Mouse (Mus musculus) hindbrain, embryonic 14.5 days (tissue): ENCODE measurements around the gene Slc12a6. TPM values are rescaled to one million over a fixed set of nuclear protein-coding genes. Genes with fewer than 3 reads are reported as not detected.

Experiments used
- ATAC-seq: fragments of 200-750 bp; cut with Nextera tagmentation; 2 replicates; pipeline ENCODE4 v1.8.0; 2017; ENCODE audit warnings: moderate number of reproducible peaks, mild to moderate bottlenecking, moderate TSS enrichment, moderate library complexity; ENCODE audit not compliant: low FRiP score
- DNase-seq: peaks from one replicate; pipeline ENCODE4 v3.0.0-alpha.2; 2015; ENCODE audit warnings: low spot score
- H3K27ac ChIP-seq: fragments of 300-500 bp; sonication (generic); 2 replicates; pipeline ENCODE4 v1.5.1; 2014; ENCODE audit warnings: mild to moderate bottlenecking, moderate library complexity
- H3K27me3 ChIP-seq: fragments of 300-500 bp; sonication (generic); 2 replicates; pipeline ENCODE4 v1.6.1; 2014; ENCODE audit warnings: mild to moderate bottlenecking, low read length, mixed read lengths; ENCODE audit not compliant: control insufficient read depth, insufficient read depth
- H3K36me3 ChIP-seq: fragments of 300-500 bp; sonication (generic); replicated peaks from 2 replicates; pipeline ENCODE4 v1.6.1; 2014; ENCODE audit not compliant: control insufficient read depth, insufficient read depth
- H3K4me1 ChIP-seq: fragments of 300-500 bp; sonication (generic); replicated peaks from 2 replicates; pipeline ENCODE4 v1.6.1; 2014; ENCODE audit warnings: antibody characterized with exemption, low read length, mixed read lengths; ENCODE audit not compliant: control insufficient read depth, insufficient read depth
- H3K4me2 ChIP-seq: fragments of 300-500 bp; sonication (generic); replicated peaks from 2 replicates; pipeline ENCODE4 v1.6.1; 2014; ENCODE audit warnings: mild to moderate bottlenecking, moderate library complexity
- H3K4me3 ChIP-seq: fragments of 300-500 bp; sonication (generic); replicated peaks from 2 replicates; pipeline ENCODE4 v1.5.1; 2014; ENCODE audit warnings: mild to moderate bottlenecking, low read length
- H3K9ac ChIP-seq: fragments of 300-500 bp; sonication (generic); 2 replicates; pipeline ENCODE4 v1.6.1; 2014
- H3K9me3 ChIP-seq: fragments of 300-500 bp; sonication (generic); 2 replicates; pipeline ENCODE4 v1.6.1; 2016; ENCODE audit warnings: low read length; ENCODE audit not compliant: control insufficient read depth
- WGBS: fragments of 180-500 bp; shearing (Covaris S2); extraction: QIAGEN DNeasy Blood & Tissue Kit; methylation state at CpG from one replicate; pipeline ENCODE4 v1.1.7; 2014; 5-methylcytosine and 5-hydroxymethylcytosine counted together
- polyA plus RNA-seq: library from polyadenylated mRNA; unstranded; fragments of >200 nt; fragmentation: Nextera tagmentation; extraction: Ambion mirVana; gene quantifications from 2 replicates; pipeline ENCODE4 v1.2.1, GENCODE M21; 2014

Gene Slc12a6
- polyA plus RNA-seq, 1 experiment from 2014 or later = 25.7 TPM

- WGBS = 88% methylated on average over 2 of the region's 2 CpGs
- no peak for ATAC-seq
These were observed 27.2 kb downstream of the Slc12a6 start for GRCm38 (mm10) chr2:112292823-112293222.

GRCm38 (mm10) chr2:112296211-112296610 lies 30.6 kb downstream of the Slc12a6 start:
- no peak overlapping the region for H3K4me2 ChIP-seq
- ATAC-seq = no peak
- 0 out of 2 replicates have a peak, but pooled peaks cover 4% of the 10 kb centered on the region for H3K4me1 ChIP-seq
- WGBS = 68% methylated on average over 3 of the region's 3 CpGs
- H3K9me3 ChIP-seq = no peaks in the 10 kb centered on the region
- H3K27me3 ChIP-seq = no peaks in the 10 kb centered on the region
- no peak for DNase-seq
- no peak overlapping the region for H3K4me3 ChIP-seq
- H3K36me3 ChIP-seq = no peaks in the 10 kb centered on the region
- H3K9ac ChIP-seq = no peak overlapping the region
- H3K27ac ChIP-seq = no peak overlapping the region; the same call in 1 of the 2 replicates

More at GRCm38 (mm10) chr2:112292823-112293222, 27.2 kb downstream of the Slc12a6 start:
- Histone ChIP-seq H3K4me3 (no peak overlapping the region), H3K4me1 (0 out of 2 replicates have a peak, but pooled peaks cover 4% of the 10 kb centered on the region), H3K9me3 (no peaks in the 10 kb centered on the region), H3K36me3 (no peaks in the 10 kb centered on the region), H3K27me3 (no peaks in the 10 kb centered on the region), H3K9ac (no peak overlapping the region), H3K4me2 (no peak overlapping the region), H3K27ac (no peak overlapping the region)
- DNase-seq = no peak

GRCm38 (mm10) chr2:112298221-112298620 lies 32.6 kb downstream of the Slc12a6 start:
- no peaks in the 10 kb centered on the region for H3K9me3 ChIP-seq
- WGBS = 96% methylated on average over 4 of the region's 4 CpGs
- H3K4me1 ChIP-seq = 0 out of 2 replicates have a peak, but pooled peaks cover 4% of the 10 kb centered on the region
- H3K9ac ChIP-seq = no peak overlapping the region
- H3K4me2 ChIP-seq = no peak overlapping the region
- no peak overlapping the region for H3K27ac ChIP-seq
- H3K36me3 ChIP-seq = no peaks in the 10 kb centered on the region
- DNase-seq (no peak), ATAC-seq (no peak)
- no peak overlapping the region for H3K4me3 ChIP-seq
- H3K27me3 ChIP-seq = no peaks in the 10 kb centered on the region

- Histone ChIP-seq H3K4me2 (no peak overlapping the region), H3K36me3 (no peaks in the 10 kb centered on the region), H3K27ac (no peak overlapping the region), H3K27me3 (no peaks in the 10 kb centered on the region), H3K9ac (no peak overlapping the region), H3K4me1 (no peaks in the 10 kb centered on the region), H3K9me3 (no peaks in the 10 kb centered on the region), H3K4me3 (no peak overlapping the region)
- ATAC-seq (no peak), DNase-seq (no peak)
- 95% methylated on average over 3 of the region's 3 CpGs for WGBS
These were observed 43.0 kb downstream of the Slc12a6 start for GRCm38 (mm10) chr2:112308671-112309070.

- Histone ChIP-seq H3K27me3 (no peaks in the 10 kb centered on the region), H3K27ac (no peak overlapping the region), H3K4me1 (no peaks in the 10 kb centered on the region), H3K36me3 (no peaks in the 10 kb centered on the region), H3K9ac (no peak overlapping the region), H3K4me2 (no peak overlapping the region), H3K4me3 (no peak overlapping the region), H3K9me3 (no peaks in the 10 kb centered on the region)
- DNase-seq = no peak
- 77% methylated on average over 10 of the region's 10 CpGs for WGBS
- no peak for ATAC-seq
These were observed 43.6 kb downstream of the Slc12a6 start for GRCm38 (mm10) chr2:112309161-112309600.

GRCm38 (mm10) chr2:112315638-112316037 lies 50.0 kb downstream of the Slc12a6 start:
- Histone ChIP-seq H3K4me3 (no peak overlapping the region), H3K9me3 (no peaks in the 10 kb centered on the region), H3K9ac (no peak overlapping the region), H3K27me3 (no peaks in the 10 kb centered on the region), H3K4me2 (no peak overlapping the region), H3K36me3 (no peaks in the 10 kb centered on the region), H3K4me1 (no peaks in the 10 kb centered on the region), H3K27ac (no peak overlapping the region)
- 78% methylated on average over 7 of the region's 7 CpGs for WGBS
- ATAC-seq = no peak
- DNase-seq = no peak

GRCm38 (mm10) chr2:112318227-112318626 lies 52.6 kb downstream of the Slc12a6 start:
- Histone ChIP-seq H3K9ac (no peak overlapping the region), H3K4me3 (no peak overlapping the region), H3K27ac (no peak overlapping the region), H3K36me3 (no peaks in the 10 kb centered on the region), H3K9me3 (no peaks in the 10 kb centered on the region), H3K4me2 (no peak overlapping the region), H3K4me1 (no peaks in the 10 kb centered on the region), H3K27me3 (no peaks in the 10 kb centered on the region)
- WGBS = 94% methylated on average over 2 of the region's 2 CpGs
- DNase-seq (no peak), ATAC-seq (no peak)

GRCm38 (mm10) chr2:112318905-112319304 lies 53.3 kb downstream of the Slc12a6 start:
- Histone ChIP-seq H3K4me2 (no peak overlapping the region), H3K9ac (no peak overlapping the region), H3K9me3 (no peaks in the 10 kb centered on the region), H3K4me1 (no peaks in the 10 kb centered on the region), H3K27me3 (no peaks in the 10 kb centered on the region), H3K27ac (no peak overlapping the region), H3K4me3 (no peak overlapping the region), H3K36me3 (no peaks in the 10 kb centered on the region)
- ATAC-seq (no peak), DNase-seq (no peak)
- 90% methylated on average over 7 of the region's 7 CpGs for WGBS

GRCm38 (mm10) chr2:112328069-112328777 lies 62.6 kb downstream of the Slc12a6 start:
- Histone ChIP-seq H3K9ac (no peak overlapping the region), H3K9me3 (no peaks in the 10 kb centered on the region), H3K27ac (no peak overlapping the region), H3K4me2 (no peak overlapping the region), H3K27me3 (no peaks in the 10 kb centered on the region), H3K36me3 (no peaks in the 10 kb centered on the region), H3K4me3 (no peak overlapping the region), H3K4me1 (no peaks in the 10 kb centered on the region)
- WGBS = 90% methylated on average over 11 of the region's 11 CpGs
- DNase-seq (no peak), ATAC-seq (no peak)
